Mouse (Mus musculus): ENCODE measurements around the gene Tbck. TPM values are rescaled to one million over a fixed set of nuclear protein-coding genes. Genes with fewer than 3 reads are reported as not detected.

The Tbck gene
- polyA plus RNA-seq, 1 experiment = 3.3 TPM

- Histone ChIP-seq H3K36me3 (ENCODE audit: control insufficient read depth, insufficient read depth) (no peaks in the 10 kb centered on the region), H3K4me3 (no peak overlapping the region), H3K4me2 (ENCODE audit: low read depth) (no peak overlapping the region), H3K79me2 (ENCODE audit: control insufficient read depth, insufficient read depth) (no peaks in the 10 kb centered on the region), H3K27me3 (ENCODE audit: control insufficient read depth, insufficient read depth, insufficient read length) (no peaks in the 10 kb centered on the region), H3ac (ENCODE audit: control insufficient read depth, insufficient read length) (no peak overlapping the region)
- no peak for TF ChIP-seq TCF3 (IDR thresholded peaks at IDR 0.05; ENCODE audit: insufficient read length, low read depth)
- TF ChIP-seq MAX (IDR thresholded peaks at IDR 0.05; ENCODE audit: low read depth) = no peak
- no peak for TF ChIP-seq POLR2AphosphoS2 (IDR thresholded peaks at IDR 0.05; ENCODE audit: insufficient read length, low read depth)
- no peak for TF ChIP-seq MYOG (IDR thresholded peaks at IDR 0.05; ENCODE audit: control insufficient read depth in 1 of 3, insufficient read depth in 1 of 3, insufficient read length in 2 of 3, low read depth in 2 of 3)
- no peak for TF ChIP-seq MYOD1 (IDR thresholded peaks at IDR 0.05; ENCODE audit: control insufficient read depth in 1 of 3, insufficient read length in 2 of 3, low read depth in 2 of 3)
- TF ChIP-seq CEBPB (IDR thresholded peaks at IDR 0.05; ENCODE audit: insufficient read depth, poor library complexity, severe bottlenecking) = no peak
- TF ChIP-seq POLR2A (IDR thresholded peaks at IDR 0.05; ENCODE audit: insufficient read length, low read depth) = no peak
- no peak for TF ChIP-seq USF1 (IDR thresholded peaks at IDR 0.05; ENCODE audit: low read depth)
- TF ChIP-seq REST (IDR thresholded peaks at IDR 0.05; ENCODE audit: insufficient read depth, insufficient read length) = no peak
- no peak for TF ChIP-seq SRF (IDR thresholded peaks at IDR 0.05; ENCODE audit: control insufficient read depth, insufficient read length, low read depth)
- no peak for TF ChIP-seq TCF12 (IDR thresholded peaks at IDR 0.05; ENCODE audit: insufficient read depth, poor library complexity, severe bottlenecking)
- TF ChIP-seq E2F4 (IDR thresholded peaks at IDR 0.05; ENCODE audit: insufficient read depth) = no peak
Observed at GRCm38 (mm10) chr3:132831179-132831873, 147.4 kb downstream of the Tbck start.

- no peak overlapping the region for H3K4me3 ChIP-seq
- no peak for TF ChIP-seq CEBPB (IDR thresholded peaks at IDR 0.05; ENCODE audit: insufficient read depth, poor library complexity, severe bottlenecking)
- H3K27me3 ChIP-seq (ENCODE audit: control insufficient read depth, insufficient read depth, insufficient read length) = no peaks in the 10 kb centered on the region
- H3K36me3 ChIP-seq (ENCODE audit: control insufficient read depth, insufficient read depth) = peaks cover 7% of the 10 kb centered on the region
- no peak overlapping the region for H3K4me2 ChIP-seq (ENCODE audit: low read depth)
- no peaks in the 10 kb centered on the region for H3K79me2 ChIP-seq (ENCODE audit: control insufficient read depth, insufficient read depth)
- H3ac ChIP-seq (ENCODE audit: control insufficient read depth, insufficient read length) = no peak overlapping the region
Observed at GRCm38 (mm10) chr3:132835118-132835794, 151.3 kb downstream of the Tbck start.

- Histone ChIP-seq H3K79me2 (ENCODE audit: control insufficient read depth, insufficient read depth) (no peaks in the 10 kb centered on the region), H3K4me2 (ENCODE audit: low read depth) (no peak overlapping the region), H3K4me3 (no peak overlapping the region), H3K36me3 (ENCODE audit: control insufficient read depth, insufficient read depth) (peaks cover 7% of the 10 kb centered on the region), H3K27me3 (ENCODE audit: control insufficient read depth, insufficient read depth, insufficient read length) (no peaks in the 10 kb centered on the region), H3ac (ENCODE audit: control insufficient read depth, insufficient read length) (no peak overlapping the region)
- TF ChIP-seq MYOD1 (IDR thresholded peaks at IDR 0.05; ENCODE audit: control insufficient read depth in 1 of 3, insufficient read length in 2 of 3, low read depth in 2 of 3) = no peak
- TF ChIP-seq MAX (IDR thresholded peaks at IDR 0.05; ENCODE audit: low read depth) = no peak
- no peak for TF ChIP-seq REST (IDR thresholded peaks at IDR 0.05; ENCODE audit: insufficient read depth, insufficient read length)
- TF ChIP-seq CEBPB (IDR thresholded peaks at IDR 0.05; ENCODE audit: insufficient read depth, poor library complexity, severe bottlenecking) = no peak
- no peak for TF ChIP-seq TCF12 (IDR thresholded peaks at IDR 0.05; ENCODE audit: insufficient read depth, poor library complexity, severe bottlenecking)
- no peak for TF ChIP-seq POLR2A (IDR thresholded peaks at IDR 0.05; ENCODE audit: insufficient read length, low read depth)
- TF ChIP-seq POLR2AphosphoS2 (IDR thresholded peaks at IDR 0.05; ENCODE audit: insufficient read length, low read depth) = no peak
- no peak for TF ChIP-seq TCF3 (IDR thresholded peaks at IDR 0.05; ENCODE audit: insufficient read length, low read depth)
Observed at GRCm38 (mm10) chr3:132837134-132837533, 153.2 kb downstream of the Tbck start.

GRCm38 (mm10) chr3:132838656-132839417 is 154.9 kb downstream of the Tbck start:
- H3K4me3 ChIP-seq = no peak overlapping the region
- H3K4me2 ChIP-seq (ENCODE audit: low read depth) = no peak overlapping the region
- H3K36me3 ChIP-seq (ENCODE audit: control insufficient read depth, insufficient read depth) = peaks cover 7% of the 10 kb centered on the region
- no peaks in the 10 kb centered on the region for H3K27me3 ChIP-seq (ENCODE audit: control insufficient read depth, insufficient read depth, insufficient read length)
- no peak for TF ChIP-seq E2F4 (IDR thresholded peaks at IDR 0.05; ENCODE audit: insufficient read depth)
- TF ChIP-seq POLR2AphosphoS2 (IDR thresholded peaks at IDR 0.05; ENCODE audit: insufficient read length, low read depth) = no peak
- TF ChIP-seq MYOG (IDR thresholded peaks at IDR 0.05; ENCODE audit: control insufficient read depth in 1 of 3, insufficient read depth in 1 of 3, insufficient read length in 2 of 3, low read depth in 2 of 3) = no peak
- no peak for TF ChIP-seq SRF (IDR thresholded peaks at IDR 0.05; ENCODE audit: control insufficient read depth, insufficient read length, low read depth)
- no peak for TF ChIP-seq USF1 (IDR thresholded peaks at IDR 0.05; ENCODE audit: low read depth)
- no peak for TF ChIP-seq MAX (IDR thresholded peaks at IDR 0.05; ENCODE audit: low read depth)
- no peak for TF ChIP-seq MYOD1 (IDR thresholded peaks at IDR 0.05; ENCODE audit: control insufficient read depth in 1 of 3, insufficient read length in 2 of 3, low read depth in 2 of 3)
- H3ac ChIP-seq (ENCODE audit: control insufficient read depth, insufficient read length) = no peak overlapping the region
- no peaks in the 10 kb centered on the region for H3K79me2 ChIP-seq (ENCODE audit: control insufficient read depth, insufficient read depth)

- H3K36me3 ChIP-seq (ENCODE audit: control insufficient read depth, insufficient read depth) = peaks cover 7% of the 10 kb centered on the region
- H3K79me2 ChIP-seq (ENCODE audit: control insufficient read depth, insufficient read depth) = no peaks in the 10 kb centered on the region
- TF ChIP-seq MYOD1 (IDR thresholded peaks at IDR 0.05; ENCODE audit: control insufficient read depth in 1 of 3, insufficient read length in 2 of 3, low read depth in 2 of 3) (no peak), MAX (IDR thresholded peaks at IDR 0.05; ENCODE audit: low read depth) (no peak), E2F4 (IDR thresholded peaks at IDR 0.05; ENCODE audit: insufficient read depth) (no peak), CEBPB (IDR thresholded peaks at IDR 0.05; ENCODE audit: insufficient read depth, poor library complexity, severe bottlenecking) (no peak), POLR2A (IDR thresholded peaks at IDR 0.05; ENCODE audit: insufficient read length, low read depth) (no peak), POLR2AphosphoS2 (IDR thresholded peaks at IDR 0.05; ENCODE audit: insufficient read length, low read depth) (no peak), USF1 (IDR thresholded peaks at IDR 0.05; ENCODE audit: low read depth) (no peak), SRF (IDR thresholded peaks at IDR 0.05; ENCODE audit: control insufficient read depth, insufficient read length, low read depth) (no peak), REST (IDR thresholded peaks at IDR 0.05; ENCODE audit: insufficient read depth, insufficient read length) (no peak), TCF3 (IDR thresholded peaks at IDR 0.05; ENCODE audit: insufficient read length, low read depth) (no peak), TCF12 (IDR thresholded peaks at IDR 0.05; ENCODE audit: insufficient read depth, poor library complexity, severe bottlenecking) (no peak)
- no peaks in the 10 kb centered on the region for H3K27me3 ChIP-seq (ENCODE audit: control insufficient read depth, insufficient read depth, insufficient read length)
- H3K4me3 ChIP-seq = no peak overlapping the region
- H3ac ChIP-seq (ENCODE audit: control insufficient read depth, insufficient read length) = no peak overlapping the region
- H3K4me2 ChIP-seq (ENCODE audit: low read depth) = no peak overlapping the region
Observed at GRCm38 (mm10) chr3:132839516-132839915, 155.6 kb downstream of the Tbck start.
